Mouse (Mus musculus) retina, postnatal 7 days (tissue): Measurements from ENCODE around the gene Khdrbs2.
"Not testable (repeated sequence)": the region's sequence is repeated elsewhere in the genome, so short reads cannot be mapped to it uniquely, and the experiment has no call there.

Source experiments
- DNase-seq: peaks from one replicate; pipeline ENCODE4 v3.0.0-alpha.2; 2012; ENCODE audit warnings: low read depth, low spot score

The Khdrbs2 gene

DNA sequence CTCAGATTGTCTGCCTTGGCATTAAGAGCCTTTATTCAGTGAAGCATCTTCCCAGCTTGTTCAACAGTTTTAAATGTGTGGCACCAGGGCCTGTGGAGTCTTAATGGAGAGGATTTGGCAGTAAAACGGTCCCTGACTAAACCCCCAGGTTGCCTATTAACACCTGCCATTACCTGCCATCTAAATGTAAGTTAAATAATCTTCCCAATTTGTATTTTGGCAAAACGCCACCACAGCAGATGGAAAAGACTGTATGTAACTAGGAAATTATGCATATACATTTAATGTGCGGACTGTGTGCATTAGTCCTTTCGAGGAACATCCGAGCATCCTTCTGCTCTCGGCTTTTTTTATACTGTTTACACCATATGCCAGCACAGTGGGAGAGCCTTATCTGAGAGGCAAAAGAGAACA lies 290.6 kb downstream of the Khdrbs2 start:
- DNase-seq = no peak

- no peak for DNase-seq
These were observed 298.5 kb downstream of the Khdrbs2 start for GRCm38 (mm10) chr1:32471022-32471421.

DNA sequence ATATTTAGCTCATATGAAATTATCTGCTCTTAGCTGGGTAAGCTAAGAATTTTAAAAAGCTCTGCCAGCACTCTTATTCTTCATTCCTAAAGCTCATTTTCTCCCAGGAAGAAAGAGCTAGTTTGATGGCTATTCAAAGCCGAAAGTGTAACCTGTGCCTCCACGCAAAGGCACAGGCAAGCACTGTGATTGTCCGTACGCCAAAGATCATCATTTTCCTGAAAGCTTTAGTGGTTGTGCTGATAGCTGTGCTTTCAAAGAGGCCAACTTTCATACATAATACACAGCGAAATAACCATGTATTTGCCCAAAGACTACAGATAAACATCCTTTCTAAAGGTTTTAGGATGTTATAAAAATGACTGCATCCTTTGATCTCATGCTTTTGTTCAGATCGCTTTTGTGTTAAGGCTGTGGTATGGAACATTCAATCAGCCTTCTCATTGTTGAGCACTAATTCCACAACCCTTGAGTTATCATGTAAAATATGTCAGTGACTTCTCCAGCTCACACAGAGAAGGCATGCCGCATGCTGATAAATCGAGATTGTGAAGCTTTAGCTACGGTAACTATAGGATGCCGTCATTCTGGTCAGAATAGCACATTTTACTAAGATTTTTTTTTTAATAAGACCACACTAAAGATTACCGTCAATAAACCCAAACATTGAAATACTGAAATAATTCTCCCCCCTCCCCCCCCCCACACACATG lies 299.1 kb downstream of the Khdrbs2 start:
- DNase-seq = no peak

DNA sequence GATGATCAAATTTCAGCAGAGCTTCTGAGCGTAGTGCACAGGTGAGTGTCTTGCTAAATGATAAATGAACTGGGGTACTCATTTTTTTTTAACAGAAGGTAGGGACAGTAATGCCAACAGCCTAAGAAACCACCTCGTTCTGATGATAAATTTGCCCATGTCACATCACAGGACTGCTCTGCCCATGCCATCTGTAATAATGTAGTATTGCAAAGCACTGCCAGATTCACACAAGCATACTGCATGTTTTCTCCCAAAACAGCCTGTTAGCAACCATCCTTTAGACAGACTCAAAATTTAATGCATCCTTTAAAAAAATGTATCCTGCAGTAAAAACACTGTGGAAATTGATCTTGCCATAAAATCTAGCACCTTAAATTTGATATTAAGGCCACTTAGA lies 315.4 kb downstream of the Khdrbs2 start:
- no peak for DNase-seq

- no peak for DNase-seq
These were observed 330.9 kb downstream of the Khdrbs2 start for GRCm38 (mm10) chr1:32503381-32503780.

DNA sequence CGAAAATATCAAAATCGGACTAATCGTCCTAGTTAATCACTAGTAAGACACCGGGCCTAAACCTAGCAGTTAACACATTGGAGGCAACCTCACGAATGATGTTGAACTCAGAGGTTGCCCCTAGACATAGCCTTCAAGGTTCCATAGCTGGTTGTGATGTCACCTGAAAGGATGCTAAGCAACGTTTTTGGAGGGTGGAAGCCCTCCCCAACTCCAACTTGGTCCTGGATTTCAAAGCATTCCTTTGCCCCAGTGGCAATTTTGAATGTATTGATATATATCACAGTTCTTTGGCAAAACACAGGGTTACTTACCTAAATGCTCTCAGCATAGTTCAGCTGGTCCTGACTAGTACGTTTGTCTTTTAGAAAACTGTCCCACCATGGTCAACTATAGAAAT lies 374.7 kb downstream of the Khdrbs2 start, which contains the start of gene Gm5415:
Gene Gm5415, minus strand, starts transcription at position 101 of the 400 bp plus-strand sequence.
- not testable (repeated sequence) for DNase-seq

GRCm38 (mm10) chr1:32553459-32553858 lies 380.9 kb downstream of the Khdrbs2 start:
- DNase-seq = no peak

- peak; percentile 2 for DNase-seq
These were observed 381.4 kb downstream of the Khdrbs2 start for GRCm38 (mm10) chr1:32553925-32554324.

- no peak for DNase-seq
These were observed 396.4 kb downstream of the Khdrbs2 start for GRCm38 (mm10) chr1:32568901-32569300.

GRCm38 (mm10) chr1:32626060-32626459 lies 453.5 kb downstream of the Khdrbs2 start:
- no peak for DNase-seq

- no peak for DNase-seq
These were observed 460.2 kb downstream of the Khdrbs2 start for GRCm38 (mm10) chr1:32632415-32633354.

- no peak for DNase-seq
These were observed 460.9 kb downstream of the Khdrbs2 start for GRCm38 (mm10) chr1:32633404-32633803.

- no peak for DNase-seq
These were observed 466.6 kb downstream of the Khdrbs2 start for GRCm38 (mm10) chr1:32639118-32639517.

DNA sequence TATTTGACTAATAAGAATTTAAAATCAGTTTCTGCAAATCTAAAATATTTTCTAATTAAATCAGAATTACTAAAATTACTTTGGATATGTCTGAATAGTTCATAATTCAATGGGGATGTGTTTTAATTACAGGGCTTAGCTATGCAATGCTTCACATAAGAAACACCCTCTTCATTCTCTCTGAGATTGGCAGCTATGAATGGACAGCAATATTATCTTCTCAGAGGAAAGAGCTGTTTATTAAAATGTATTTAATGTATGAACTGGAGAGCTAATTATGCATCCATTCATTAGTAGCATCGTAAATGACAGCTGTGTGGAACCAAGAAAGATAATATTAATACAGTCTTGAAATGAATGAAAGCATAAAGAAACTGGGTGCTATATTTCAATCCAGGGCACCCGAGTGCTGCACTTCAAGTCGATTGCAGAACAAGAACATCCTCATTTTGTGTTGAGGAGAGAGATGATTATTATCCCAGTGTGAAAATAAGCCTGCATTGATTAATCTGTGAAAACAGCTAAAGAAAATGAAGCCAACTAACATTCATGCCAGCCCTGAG lies 477.2 kb downstream of the Khdrbs2 start:
- DNase-seq = no peak

DNA sequence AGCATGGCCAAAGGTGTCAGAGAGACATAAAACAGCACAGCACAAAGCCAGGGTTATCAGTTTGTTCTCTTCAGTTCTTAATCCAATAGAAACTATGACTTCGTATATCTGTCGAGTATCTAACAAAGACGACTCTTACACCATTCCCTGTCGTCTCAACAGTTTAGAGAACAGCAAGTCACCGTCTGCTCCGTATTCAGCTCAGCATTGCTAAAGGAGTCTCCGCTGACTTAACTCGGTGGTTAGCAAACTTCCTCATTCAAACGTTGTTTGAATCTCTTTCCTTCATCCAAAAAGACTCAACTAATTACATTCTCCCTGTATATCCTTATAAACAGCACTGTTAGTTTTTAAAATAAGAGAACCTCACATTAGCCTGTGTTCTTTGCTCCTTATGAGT lies 521.3 kb downstream of the Khdrbs2 start:
- no peak for DNase-seq

DNA sequence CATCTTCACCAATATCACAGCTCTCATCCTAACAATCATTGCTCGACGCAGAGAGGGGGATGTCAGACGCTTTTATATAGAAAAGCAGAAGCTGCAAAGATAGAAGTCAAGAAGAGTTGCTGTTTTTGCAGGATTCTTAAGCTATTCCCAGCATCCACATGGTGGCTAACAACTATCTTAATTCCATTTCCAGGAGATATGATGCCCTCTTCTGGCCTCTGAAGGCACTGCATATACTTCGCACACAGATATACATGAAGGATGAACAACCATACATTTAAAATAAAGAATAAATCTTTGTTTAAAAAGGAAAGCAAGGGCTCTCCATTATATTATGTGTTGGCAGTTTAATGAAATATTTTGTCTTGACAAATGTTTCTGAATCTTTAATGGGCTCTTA lies 527.6 kb downstream of the Khdrbs2 start:
- no peak for DNase-seq

DNA sequence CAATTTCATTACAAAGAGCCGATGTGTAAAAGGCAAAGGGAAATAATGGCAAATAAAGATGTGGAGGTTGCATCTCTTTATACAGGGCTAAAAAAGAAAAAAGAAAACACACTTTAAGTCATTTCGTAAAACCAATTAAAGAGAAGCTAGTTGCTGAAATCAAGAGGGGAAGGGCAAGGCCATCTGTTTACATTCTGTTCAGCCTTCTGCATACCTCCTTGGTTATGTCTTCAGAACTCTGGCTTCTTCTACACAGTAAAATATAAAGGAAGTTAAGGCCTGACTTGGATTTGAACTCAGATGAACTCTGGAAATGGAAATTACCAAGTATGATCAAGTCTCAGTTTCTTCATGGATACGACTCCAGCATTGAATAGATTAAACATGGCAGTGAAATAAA lies 528.8 kb downstream of the Khdrbs2 start:
- DNase-seq = no peak
